ENCODE assay signal across 9 mouse cellular contexts in the genomic region with DNA sequence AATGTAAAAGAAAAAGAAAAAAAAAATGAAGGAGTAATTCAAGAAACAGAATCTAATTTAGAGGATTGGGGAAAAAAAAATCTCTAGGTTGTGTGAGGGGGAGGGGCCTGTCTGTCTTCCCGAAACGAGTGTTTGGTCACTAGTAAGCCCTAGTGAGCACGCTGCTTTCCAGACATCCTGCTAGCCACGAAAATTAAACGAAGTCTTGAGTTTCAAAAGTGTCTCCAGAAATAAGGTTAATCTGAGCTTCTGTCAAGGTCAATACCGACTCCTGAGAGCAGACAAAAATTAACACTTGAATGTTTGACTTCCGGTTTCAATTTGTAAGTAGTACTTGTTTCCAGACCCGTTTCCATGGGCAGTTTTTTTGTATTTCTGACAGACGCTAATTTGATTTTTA. TPM values are rescaled to one million over a fixed set of nuclear protein-coding genes. Genes with fewer than 3 reads are reported as not detected.
DNase-seq lines count a peak whose midpoint lies in the region; ATAC-seq lines count a peak whose summit lies in the region.
"Had no signal": no experiment of that assay in that cellular context is flagged by ENCODE, and none has a peak within 500 bp of the region (broad histone marks: within the 10 kb centered on the region; RNA-seq: fewer than 3 reads in every experiment).

No protein-coding gene starts in this region.

- WGBS in midbrain, embryonic 12.5 days: 12% methylated on average over 9 of the region's 9 CpGs

- H3K9ac ChIP-seq in midbrain, embryonic 12.5 days (replicated peaks): no peak overlapping the region

- H3K4me2 ChIP-seq in midbrain, embryonic 12.5 days (replicated peaks): peak overlapping the region; percentile 99

- peak overlapping the region; percentile 59 for H3K4me3 ChIP-seq in midbrain, embryonic 12.5 days

- peaks cover 8% of the 10 kb centered on the region for H3K4me1 ChIP-seq in midbrain, embryonic 12.5 days

- ATAC-seq in midbrain, embryonic 12.5 days (ENCODE audit: low FRiP score, low read depth): no peak

- no peaks in the 10 kb centered on the region for H3K36me3 ChIP-seq in midbrain, embryonic 12.5 days

- intact Hi-C loops in heart, postnatal 14 days (cut with DNase I): no loop called here

- DNase-seq in frontal cortex, postnatal 36 days (ENCODE audit: low spot score in 2 of 2): peak; percentile 17 to 47
- no peak for DNase-seq in frontal cortex, postnatal 10 days (ENCODE audit: low spot score in 2 of 2)
- peak; percentile 33 for DNase-seq in ES-CJ7 (ENCODE audit: low read depth, low spot score)
- peak; percentile 28 for DNase-seq in embryo, embryonic 9.5 days (ENCODE audit: extremely low spot score)
- DNase-seq in heart, postnatal 14 days: peak; percentile 21 to 36
- peak; percentile 24 to 54 for DNase-seq in kidney, postnatal 36 days
- peak; percentile 48 for DNase-seq in thymus, postnatal 25 days

- H3K27me3 ChIP-seq in midbrain, embryonic 12.5 days: peaks cover 46% of the 10 kb centered on the region

- no peak overlapping the region for H3K27ac ChIP-seq in midbrain, embryonic 12.5 days (replicated peaks)

- no peaks in the 10 kb centered on the region for H3K9me3 ChIP-seq in midbrain, embryonic 12.5 days

RNA-seq across cellular contexts. Expression of gene Stambpl1, which starts 1.1 kb away (rescaled TPM):
- 1 to 10 TPM; 4.6 to 4.9 TPM for total RNA-seq in heart, postnatal 14 days (2021)
- 2.7 and 3.0 TPM in 2 replicates for polyA plus RNA-seq in midbrain, embryonic 12.5 days (2016; fragmentation: Nextera tagmentation; extraction: Ambion mirVana)
- total RNA-seq: MEL had no signal

RNA-seq across cellular contexts. Expression of gene Ankrd22, which starts 27.3 kb away (rescaled TPM):
- total RNA-seq in heart, postnatal 14 days (2021): not detected
- not detected in 2 replicates for polyA plus RNA-seq in midbrain, embryonic 12.5 days (2016; fragmentation: Nextera tagmentation; extraction: Ambion mirVana)
- total RNA-seq: MEL had no signal

Comparison
In these comparisons a context has a peak if more than half of its experiments do, and no peak if none do; other contexts are left out.
1. DNase-seq: peak in frontal cortex, postnatal 36 days (2 of 2), ES-CJ7 (single experiment), embryo, embryonic 9.5 days (single experiment), heart, postnatal 14 days (2 of 2), kidney, postnatal 36 days (2 of 2) and thymus, postnatal 25 days (single experiment); none in frontal cortex, postnatal 10 days (0 of 2).